Mouse (Mus musculus): ENCODE measurements around the gene Add3.

The Add3 gene

GRCm38 (mm10) chr19:53247558-53247957 lies 107.3 kb downstream of the Add3 start:
- DNase-seq = no peak

GRCm38 (mm10) chr19:53248023-53248494 lies 107.8 kb downstream of the Add3 start:
- DNase-seq = no peak

GRCm38 (mm10) chr19:53251015-53251414 lies 110.8 kb downstream of the Add3 start:
- no peak for DNase-seq

- DNase-seq = no peak
These were observed 111.4 kb downstream of the Add3 start for GRCm38 (mm10) chr19:53251656-53252055.

- DNase-seq = no peak
These were observed 112.1 kb downstream of the Add3 start for GRCm38 (mm10) chr19:53252111-53253028.

- no peak for DNase-seq
These were observed 116.1 kb downstream of the Add3 start for GRCm38 (mm10) chr19:53256361-53256760.

- no peak for DNase-seq
These were observed 116.8 kb downstream of the Add3 start for GRCm38 (mm10) chr19:53256991-53257594.

GRCm38 (mm10) chr19:53257631-53258560 lies 117.7 kb downstream of the Add3 start:
- no peak for DNase-seq

GRCm38 (mm10) chr19:53258740-53259506 lies 118.7 kb downstream of the Add3 start:
- no peak for DNase-seq

- DNase-seq = no peak
These were observed 119.3 kb downstream of the Add3 start for GRCm38 (mm10) chr19:53259541-53259940.

- no peak for DNase-seq
These were observed 120.0 kb downstream of the Add3 start for GRCm38 (mm10) chr19:53260261-53260660.

GRCm38 (mm10) chr19:53260828-53261227 lies 120.6 kb downstream of the Add3 start:
- no peak for DNase-seq

- DNase-seq = no peak
These were observed 121.8 kb downstream of the Add3 start for GRCm38 (mm10) chr19:53262061-53262460.

GRCm38 (mm10) chr19:53263859-53264733 lies 123.9 kb downstream of the Add3 start:
- no peak for DNase-seq

GRCm38 (mm10) chr19:53264821-53265727 lies 124.8 kb downstream of the Add3 start:
- DNase-seq = no peak

- no peak for DNase-seq
These were observed 127.1 kb downstream of the Add3 start for GRCm38 (mm10) chr19:53267305-53267704.

- DNase-seq = no peak
These were observed 132.9 kb downstream of the Add3 start for GRCm38 (mm10) chr19:53273055-53273722.

GRCm38 (mm10) chr19:53273781-53274428 lies 133.7 kb downstream of the Add3 start:
- no peak for DNase-seq

- no peak for DNase-seq
These were observed 135.0 kb downstream of the Add3 start for GRCm38 (mm10) chr19:53275204-53275603.
